Mouse (Mus musculus): ENCODE measurements at regions not wholly inside any gene's neighbourhood (a gene's known extent, or its start where the extent isn't known, plus 50 kb on each side); places are given as distances from the start of the nearest gene placed in this dataset.

DNA sequence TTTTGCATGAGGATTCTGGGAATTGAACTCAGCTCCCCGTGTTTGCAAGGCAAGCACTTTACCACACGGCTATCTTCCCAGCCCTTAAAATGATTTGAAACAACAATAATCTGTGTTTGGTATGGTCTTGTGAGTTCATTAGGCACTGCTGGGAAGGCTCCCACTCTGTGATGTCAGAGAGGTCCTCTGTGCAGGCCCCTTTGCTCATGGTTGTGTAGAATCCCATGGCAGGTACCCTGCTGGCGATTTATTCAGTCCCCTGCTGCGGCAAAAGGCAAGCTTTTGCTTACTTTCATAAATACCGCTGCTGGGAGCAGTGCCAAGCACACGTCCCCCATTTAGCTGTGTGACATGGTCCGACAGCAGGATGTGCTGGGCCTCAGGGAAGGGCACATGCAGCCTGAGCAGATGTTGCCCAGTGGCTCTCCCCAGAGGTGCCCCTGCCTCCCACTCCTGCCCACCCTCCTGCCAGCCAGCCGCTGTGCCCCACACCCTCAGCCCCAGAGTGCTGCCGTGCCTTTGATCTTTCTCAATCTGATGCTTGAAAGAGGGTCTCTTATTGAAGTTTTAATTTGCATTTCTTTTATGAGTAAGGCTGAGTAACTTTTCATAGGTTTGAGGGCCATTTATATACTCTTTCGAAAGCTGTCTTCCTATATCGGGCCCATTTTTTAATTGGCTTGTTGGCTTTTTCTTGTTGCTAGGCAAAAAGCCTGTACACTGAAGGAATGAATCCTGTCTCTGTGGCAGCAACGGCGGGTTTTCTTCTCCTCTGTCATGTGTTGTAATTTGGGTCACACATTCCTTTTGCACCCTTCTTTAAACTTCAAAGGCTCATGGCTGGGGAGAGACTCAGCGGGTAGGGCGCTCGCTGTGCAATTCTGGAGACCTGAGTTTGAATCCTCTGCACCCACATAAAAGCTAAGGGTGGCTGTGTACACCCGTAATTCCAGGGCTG is 136.2 kb upstream of the Tle3 start:
- Histone ChIP-seq H3K9me3 (replicated peaks; ENCODE audit: low read length) (no peaks in the 10 kb centered on the region), H3K27me3 (replicated peaks) (peaks cover 4% of the 10 kb centered on the region), H3K4me3 (replicated peaks in 1 of 3; ENCODE audit: low read depth in 2 of 3, low read length in 2 of 3, poor library complexity in 1 of 3) (no peak overlapping the region), H3K4me2 (ENCODE audit: insufficient read depth, low read depth, poor library complexity, severe bottlenecking) (no peak overlapping the region), H3K9ac (ENCODE audit: insufficient read depth, low read depth) (no peak overlapping the region), H3K36me3 (replicated peaks in 1 of 2; ENCODE audit: control insufficient read depth in 1 of 2, insufficient read depth in 1 of 2, low read length in 1 of 2) (no peaks in the 10 kb centered on the region), H3K27ac (ENCODE audit: insufficient read depth, low read depth) (no peak overlapping the region), H3K79me2 (replicated peaks; ENCODE audit: control insufficient read depth, extremely low read depth, insufficient read depth, poor library complexity, severe bottlenecking) (no peaks in the 10 kb centered on the region), H3K4me1 (ENCODE audit: control insufficient read depth in 1 of 2, insufficient read depth in 2 of 2) (peaks cover 18 to 52% of the 10 kb centered on the region in 2 experiments)
- in situ Hi-C loops (cut with MboI; ENCODE audit: low pct_ligation_motif_present, low pct_unique_long_range_greater_than_20kb, low sequenced_read_pairs): no loop called here
- no peak for DNase-seq (ENCODE audit: extremely low read depth)
- TF ChIP-seq GABPA (IDR thresholded peaks at IDR 0.05; ENCODE audit: insufficient replicate concordance, low read depth, low read length): no peak
- dilution Hi-C loops (cut with MboI; ENCODE audit: extremely low pct_ligation_motif_present, extremely low pct_unique_long_range_greater_than_20kb, low sequenced_read_pairs): no loop called here

DNA sequence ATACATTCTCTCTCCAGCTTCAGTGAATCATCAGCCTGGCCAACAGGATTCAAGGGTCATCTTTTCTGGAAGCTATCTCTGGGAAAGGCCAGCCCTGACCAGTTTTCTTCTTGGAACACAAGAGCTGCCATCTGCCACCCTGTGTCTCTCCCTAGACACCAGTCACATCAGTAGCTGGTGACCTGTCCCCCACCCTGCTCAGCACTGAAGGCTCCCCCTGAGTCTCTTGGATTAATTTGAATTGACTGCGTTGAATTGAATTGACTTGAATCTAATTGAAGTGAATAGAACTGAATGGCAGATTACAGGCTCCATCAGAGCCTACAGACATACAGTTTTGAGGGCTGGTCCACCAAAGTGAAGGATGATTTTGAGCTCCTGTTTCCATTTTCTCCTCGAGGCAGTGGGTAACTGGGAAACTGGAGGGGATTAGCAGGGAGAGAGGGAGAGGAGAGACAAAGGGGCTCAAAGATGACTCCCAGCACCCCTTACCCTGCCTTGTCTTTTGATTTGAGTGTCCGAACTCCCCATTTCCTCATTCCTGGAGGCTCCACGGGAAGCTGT is 133.4 kb upstream of the Tle3 start:
- DNase-seq (ENCODE audit: extremely low read depth): no peak
- no peak overlapping the region for H3K27ac ChIP-seq (ENCODE audit: insufficient read depth, low read depth)
- no peak overlapping the region for H3K4me2 ChIP-seq (ENCODE audit: insufficient read depth, low read depth, poor library complexity, severe bottlenecking)
- H3K9me3 ChIP-seq (replicated peaks; ENCODE audit: low read length): no peaks in the 10 kb centered on the region
- H3K4me3 ChIP-seq (replicated peaks in 1 of 3; ENCODE audit: low read depth in 2 of 3, low read length in 2 of 3, poor library complexity in 1 of 3): peak overlapping the region in 1 of 3 experiments; percentile 7
- H3K4me1 ChIP-seq (ENCODE audit: control insufficient read depth in 1 of 2, insufficient read depth in 2 of 2): peaks cover 26 to 61% of the 10 kb centered on the region in 2 experiments
- TF ChIP-seq MAZ (IDR thresholded peaks at IDR 0.05; ENCODE audit: low read depth, low read length) (no peak), KAT2A (IDR thresholded peaks at IDR 0.05; ENCODE audit: insufficient replicate concordance, low read length) (no peak), SIN3A (IDR thresholded peaks at IDR 0.05; ENCODE audit: low read length) (no peak), ZMIZ1 (IDR thresholded peaks at IDR 0.05; ENCODE audit: low read depth, low read length) (no peak), TBP (conservative IDR thresholded peaks at IDR 0.05; ENCODE audit: low read depth, low read length) (no peak), BHLHE40 (IDR thresholded peaks at IDR 0.05; ENCODE audit: low read depth, low read length) (no peak), NELFE (IDR thresholded peaks at IDR 0.05; ENCODE audit: low read depth, low read length) (no peak), ELF1 (IDR thresholded peaks at IDR 0.05; ENCODE audit: low read depth, low read length) (no peak), GABPA (IDR thresholded peaks at IDR 0.05; ENCODE audit: insufficient replicate concordance, low read depth, low read length) (no peak)
- in situ Hi-C loops (cut with MboI; ENCODE audit: low pct_ligation_motif_present, low pct_unique_long_range_greater_than_20kb, low sequenced_read_pairs): no loop called here
- dilution Hi-C loops (cut with MboI; ENCODE audit: extremely low pct_ligation_motif_present, extremely low pct_unique_long_range_greater_than_20kb, low sequenced_read_pairs): no loop called here
- H3K36me3 ChIP-seq (replicated peaks in 1 of 2; ENCODE audit: control insufficient read depth in 1 of 2, insufficient read depth in 1 of 2, low read length in 1 of 2): no peaks in the 10 kb centered on the region
- H3K27me3 ChIP-seq (replicated peaks): peaks cover 4% of the 10 kb centered on the region
- H3K79me2 ChIP-seq (replicated peaks; ENCODE audit: control insufficient read depth, extremely low read depth, insufficient read depth, poor library complexity, severe bottlenecking): no peaks in the 10 kb centered on the region
- H3K9ac ChIP-seq (ENCODE audit: insufficient read depth, low read depth): no peak overlapping the region

DNA sequence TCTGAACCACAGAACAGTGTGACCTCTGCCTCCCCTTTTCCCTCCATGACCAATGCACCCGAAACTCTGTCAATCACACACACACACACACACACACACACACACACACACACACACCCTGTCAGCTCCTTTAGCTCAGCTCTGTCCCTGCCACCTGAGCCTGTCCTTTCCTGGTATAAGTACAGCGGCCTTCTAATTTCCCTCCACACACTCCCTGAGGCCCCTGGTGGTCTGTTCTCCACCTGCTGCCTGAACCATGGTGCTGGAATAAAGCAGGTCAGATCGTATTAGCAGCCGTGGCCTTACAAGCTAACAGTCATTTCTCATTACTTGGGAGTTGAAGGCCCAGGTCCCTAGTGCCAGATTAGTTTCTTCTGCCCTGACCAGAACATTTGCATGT is 132.8 kb upstream of the Tle3 start:
- Histone ChIP-seq H3K36me3 (replicated peaks in 1 of 2; ENCODE audit: control insufficient read depth in 1 of 2, insufficient read depth in 1 of 2, low read length in 1 of 2) (no peaks in the 10 kb centered on the region), H3K79me2 (replicated peaks; ENCODE audit: control insufficient read depth, extremely low read depth, insufficient read depth, poor library complexity, severe bottlenecking) (no peaks in the 10 kb centered on the region), H3K9ac (ENCODE audit: insufficient read depth, low read depth) (no peak overlapping the region), H3K4me2 (ENCODE audit: insufficient read depth, low read depth, poor library complexity, severe bottlenecking) (0 out of 2 replicates have a peak overlapping the region, but pooled peaks have one; percentile 27), H3K27me3 (replicated peaks) (peaks cover 4% of the 10 kb centered on the region), H3K9me3 (replicated peaks; ENCODE audit: low read length) (peaks cover under 1% of the 10 kb centered on the region), H3K4me3 (replicated peaks in 1 of 3; ENCODE audit: low read depth in 2 of 3, low read length in 2 of 3, poor library complexity in 1 of 3) (peak overlapping the region in 1 of 3 experiments; percentile 7), H3K27ac (ENCODE audit: insufficient read depth, low read depth) (no peak overlapping the region), H3K4me1 (ENCODE audit: control insufficient read depth in 1 of 2, insufficient read depth in 2 of 2) (peaks cover 29 to 65% of the 10 kb centered on the region in 2 experiments)
- dilution Hi-C loops (cut with MboI; ENCODE audit: extremely low pct_ligation_motif_present, extremely low pct_unique_long_range_greater_than_20kb, low sequenced_read_pairs) (no loop called here), in situ Hi-C loops (cut with MboI; ENCODE audit: low pct_ligation_motif_present, low pct_unique_long_range_greater_than_20kb, low sequenced_read_pairs) (no loop called here)
- TF ChIP-seq HCFC1 (IDR thresholded peaks at IDR 0.05; ENCODE audit: low read depth, low read length): no peak
- no peak for TF ChIP-seq JUND (conservative IDR thresholded peaks at IDR 0.05; ENCODE audit: low read depth, low read length)
- 0 out of 2 replicates have a peak, but pooled peaks have one; percentile 23 for TF ChIP-seq MYC (IDR thresholded peaks at IDR 0.05; ENCODE audit: low read depth, low read length)
- TF ChIP-seq MAZ (IDR thresholded peaks at IDR 0.05; ENCODE audit: low read depth, low read length): 0 out of 2 replicates have a peak, but pooled peaks have one; percentile 23
- no peak for TF ChIP-seq MXI1 (IDR thresholded peaks at IDR 0.05; ENCODE audit: low read depth, low read length)
- TF ChIP-seq BHLHE40 (IDR thresholded peaks at IDR 0.05; ENCODE audit: low read depth, low read length): peak; percentile 21; the same call in 1 of the 2 replicates
- TF ChIP-seq MAFK (IDR thresholded peaks at IDR 0.05; ENCODE audit: insufficient replicate concordance, low read length): 0 out of 2 replicates have a peak, but pooled peaks have one; percentile 27
- TF ChIP-seq TCF12 (IDR thresholded peaks at IDR 0.05; ENCODE audit: low read depth, low read length): no peak
- no peak for TF ChIP-seq CHD1 (IDR thresholded peaks at IDR 0.05; ENCODE audit: low read depth, low read length)
- peak; percentile 69 for DNase-seq (ENCODE audit: extremely low read depth)
